Mouse (Mus musculus) MN1 (cell line): ENCODE data around the gene Creb5.
A peak's percentile ranks its signal among the peaks of the same experiment; 100 is the strongest.

Experiments
- DNase-seq: peaks from one replicate; pipeline ENCODE4 v3.0.0-alpha.2; 2016; ENCODE audit warnings: low spot score

The Creb5 gene

GRCm38 (mm10) chr6:53548236-53548635, 261.2 kb downstream of the Creb5 start:
- no peak for DNase-seq

- DNase-seq: no peak
Observed at GRCm38 (mm10) chr6:53549409-53549808, 262.3 kb downstream of the Creb5 start.

- no peak for DNase-seq
Observed at GRCm38 (mm10) chr6:53556050-53556449, 269.0 kb downstream of the Creb5 start.

GRCm38 (mm10) chr6:53560928-53561327, 273.9 kb downstream of the Creb5 start:
- no peak for DNase-seq

GRCm38 (mm10) chr6:53562586-53562985, 275.5 kb downstream of the Creb5 start:
- peak; percentile 16 for DNase-seq

GRCm38 (mm10) chr6:53563546-53564185, 276.6 kb downstream of the Creb5 start:
- DNase-seq: no peak

- no peak for DNase-seq
Observed at GRCm38 (mm10) chr6:53569436-53569835, 282.4 kb downstream of the Creb5 start.

GRCm38 (mm10) chr6:53570906-53571305, 283.8 kb downstream of the Creb5 start:
- DNase-seq: no peak

GRCm38 (mm10) chr6:53571571-53572122, 284.6 kb downstream of the Creb5 start:
- no peak for DNase-seq

GRCm38 (mm10) chr6:53572456-53572855, 285.4 kb downstream of the Creb5 start:
- no peak for DNase-seq

- DNase-seq: peak; percentile 87
Observed at GRCm38 (mm10) chr6:53572979-53573710, 286.1 kb downstream of the Creb5 start.

- DNase-seq: peak; percentile 7
Observed at GRCm38 (mm10) chr6:53573711-53574065, 286.6 kb downstream of the Creb5 start.

- no peak for DNase-seq
Observed at GRCm38 (mm10) chr6:53574097-53574496, 287.0 kb downstream of the Creb5 start.

- no peak for DNase-seq
Observed at GRCm38 (mm10) chr6:53575191-53575590, 288.1 kb downstream of the Creb5 start.

GRCm38 (mm10) chr6:53575836-53576235, 288.8 kb downstream of the Creb5 start:
- DNase-seq: no peak

- no peak for DNase-seq
Observed at GRCm38 (mm10) chr6:53576841-53577240, 289.8 kb downstream of the Creb5 start.

GRCm38 (mm10) chr6:53577776-53578175, 290.7 kb downstream of the Creb5 start:
- no peak for DNase-seq

GRCm38 (mm10) chr6:53580346-53580745, 293.3 kb downstream of the Creb5 start:
- DNase-seq: no peak

- no peak for DNase-seq
Observed at GRCm38 (mm10) chr6:53583234-53583875, 296.3 kb downstream of the Creb5 start.

GRCm38 (mm10) chr6:53584718-53585405, 297.8 kb downstream of the Creb5 start:
- DNase-seq: no peak

- DNase-seq: no peak
Observed at GRCm38 (mm10) chr6:53589746-53590145, 302.7 kb downstream of the Creb5 start.

GRCm38 (mm10) chr6:53592230-53592629, 305.2 kb downstream of the Creb5 start:
- no peak for DNase-seq
